Mouse (Mus musculus) B cell, adult 2 months (primary cell): ENCODE measurements around the gene Larp4.
"Not testable (repeated sequence)": the region's sequence is repeated elsewhere in the genome, so short reads cannot be mapped to it uniquely, and the experiment has no call there.

Experiments
- DNase-seq, 2 experiments: peaks; one replicate each; pipeline ENCODE4 v3.0.0; 2022

The Larp4 gene

DNA sequence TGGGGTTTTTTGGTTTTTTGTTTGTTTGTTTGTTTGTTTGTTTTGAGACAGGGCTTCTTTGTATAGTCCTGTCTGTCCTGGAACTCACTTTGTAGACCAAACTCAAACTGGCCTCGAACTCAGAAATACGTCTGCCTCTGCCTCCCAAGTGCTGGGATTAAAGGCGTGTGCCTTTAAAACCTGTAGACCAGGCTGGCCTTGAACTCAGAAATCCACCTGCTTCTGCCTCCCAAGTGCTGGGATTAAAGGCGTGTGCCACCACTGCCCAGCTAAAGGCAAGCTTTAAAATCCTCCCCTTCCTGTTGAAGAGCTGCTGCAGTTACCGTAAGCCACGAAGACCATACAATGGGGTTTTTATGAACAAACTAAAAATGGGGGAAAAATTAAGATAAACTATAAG lies at the start of gene Larp4:
TSS of gene Larp4 (plus strand) at position 301 of the 400 bp plus-strand sequence.
- DNase-seq: not testable (repeated sequence)

DNA sequence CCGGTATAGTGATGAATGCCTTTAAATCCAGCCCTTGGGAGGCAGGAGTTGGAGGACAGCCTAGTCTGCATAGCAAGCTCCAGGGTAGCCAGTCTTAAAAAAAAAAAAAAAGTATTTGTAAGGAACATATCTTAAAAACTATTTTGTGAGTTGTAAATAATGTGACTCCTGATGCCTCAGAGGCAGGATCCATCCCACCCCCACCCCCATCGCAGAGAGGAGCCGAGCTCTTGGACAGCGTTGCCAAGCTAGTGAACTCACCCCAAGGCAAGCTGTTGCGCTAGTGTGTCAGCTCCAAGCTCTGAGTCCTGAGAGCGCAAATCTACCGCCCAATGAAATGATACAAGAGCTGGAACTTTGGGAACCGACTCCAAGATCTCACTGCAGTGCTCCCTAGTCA lies 38.6 kb upstream of the Larp4 start:
- no peak for DNase-seq

DNA sequence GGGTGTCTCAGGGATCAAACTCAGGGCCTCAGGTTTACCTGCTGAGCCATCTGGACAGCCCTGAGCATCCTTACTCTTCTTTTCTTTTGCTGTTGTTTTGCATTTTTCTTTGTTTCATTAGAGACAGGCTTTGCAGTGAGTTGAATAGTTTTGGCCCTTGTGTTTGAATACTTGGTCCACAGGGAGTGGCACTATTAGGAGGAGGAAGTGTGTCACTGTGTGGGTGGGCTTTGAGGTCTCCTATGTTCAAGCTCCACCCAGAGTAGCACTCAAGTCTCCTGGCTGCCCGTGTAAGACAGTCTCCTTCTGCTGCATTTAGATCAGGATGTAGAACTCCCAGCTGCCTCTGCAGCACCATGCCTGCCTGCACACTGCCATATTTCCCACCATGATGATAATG lies 35.4 kb upstream of the Larp4 start:
- DNase-seq: no peak

DNA sequence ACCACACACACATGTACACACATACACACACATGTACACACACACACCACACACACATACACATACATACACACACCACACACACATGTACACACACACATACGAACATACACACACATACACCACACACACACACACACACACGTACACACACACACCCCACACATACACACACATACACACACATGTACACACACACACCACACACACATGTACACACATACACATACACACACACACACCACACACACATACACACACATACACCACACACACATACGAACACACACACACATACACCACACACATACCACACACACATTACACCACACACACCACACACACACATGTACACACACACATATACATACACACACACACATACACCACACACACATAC lies 33.2 kb upstream of the Larp4 start:
- no peak for DNase-seq

GRCm38 (mm10) chr15:99937841-99938240 lies 32.0 kb upstream of the Larp4 start:
- no peak for DNase-seq

DNA sequence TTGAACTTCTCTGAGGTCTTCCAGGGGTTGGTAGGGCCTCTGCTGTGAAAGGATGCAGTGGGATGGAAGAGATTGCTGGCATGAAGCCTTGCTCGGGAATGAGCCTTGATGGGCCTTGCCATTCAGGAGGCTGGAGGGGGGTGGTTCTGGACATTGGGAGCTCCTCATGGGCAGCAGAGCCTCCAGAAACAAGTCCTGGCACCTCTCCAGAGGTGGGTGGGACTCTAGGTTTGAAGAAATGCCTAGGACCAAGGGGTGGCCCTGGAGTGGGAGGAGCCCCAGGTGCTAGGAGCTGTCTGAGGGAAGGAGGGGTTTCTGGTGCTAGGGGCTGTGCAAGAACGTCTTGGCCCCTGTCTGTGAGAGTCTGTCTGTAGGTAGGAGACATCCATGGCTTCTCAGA lies 29.4 kb upstream of the Larp4 start:
- no peak for DNase-seq

DNA sequence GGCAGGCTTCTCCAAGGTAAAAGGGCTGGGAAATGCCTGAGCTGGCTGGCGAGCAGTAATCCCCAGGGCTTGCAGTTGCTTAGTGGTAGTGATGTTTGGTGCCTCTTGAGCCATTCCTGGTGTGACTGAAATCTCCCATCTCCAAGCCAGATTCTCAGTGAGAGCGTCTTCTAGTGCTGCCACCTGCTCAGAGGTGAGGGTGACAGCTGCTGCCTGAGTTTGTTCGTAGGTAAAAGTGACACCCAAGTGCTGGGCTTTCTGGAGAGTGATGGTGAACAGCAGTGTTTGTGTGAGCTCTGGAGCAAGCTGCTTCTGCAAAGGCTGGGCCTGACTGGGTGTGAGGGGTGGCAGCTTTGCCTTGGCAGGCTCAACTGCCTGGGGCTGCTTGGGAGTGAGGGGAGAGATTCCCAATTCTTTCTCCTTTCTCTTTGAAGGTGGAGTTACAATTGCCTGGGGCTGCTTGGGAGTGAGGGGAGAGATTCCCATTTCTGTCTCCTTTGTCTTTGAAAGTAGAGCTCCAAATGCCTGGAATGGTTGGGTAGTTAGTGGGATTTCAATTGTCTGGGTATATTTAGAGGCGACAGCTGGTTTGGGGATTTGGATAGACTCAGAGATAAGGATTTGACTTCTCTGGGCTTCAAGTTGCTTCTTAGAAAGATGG lies 28.8 kb upstream of the Larp4 start:
- no peak for DNase-seq

- DNase-seq: no peak
Observed at GRCm38 (mm10) chr15:99955324-99955723, 14.5 kb upstream of the Larp4 start.

DNA sequence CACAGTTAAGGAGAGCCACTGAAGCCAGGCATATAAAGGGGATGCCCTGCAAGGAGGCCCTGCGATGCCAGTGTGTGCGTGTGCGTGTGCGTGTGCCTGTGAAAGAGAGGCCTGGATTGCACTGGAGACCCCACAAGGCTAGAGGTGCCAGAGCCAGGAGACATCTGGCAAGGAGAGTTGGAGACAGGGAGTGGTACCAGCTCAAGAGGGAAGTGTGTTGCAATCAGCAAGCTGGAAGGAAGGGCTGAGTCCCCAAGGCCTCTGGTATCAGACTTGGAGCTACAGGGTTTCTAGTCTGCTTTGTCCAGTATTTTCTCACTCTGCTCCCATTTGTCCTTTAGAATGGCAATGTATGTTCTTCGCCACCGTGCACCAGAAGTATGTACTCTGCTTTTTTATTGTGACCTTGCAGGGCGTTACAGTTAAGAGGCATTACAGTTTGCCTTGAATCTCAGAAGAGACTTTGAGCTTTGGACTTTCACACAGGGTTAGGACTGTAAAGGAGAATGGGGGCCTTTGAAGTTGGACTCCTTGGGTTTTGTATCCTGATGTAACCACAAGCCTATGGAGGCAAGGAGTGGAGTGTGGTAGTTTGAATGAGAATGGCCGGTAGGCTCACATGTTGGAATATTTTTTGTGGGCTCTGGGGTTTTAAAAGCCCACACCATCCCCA lies 4.6 kb upstream of the Larp4 start:
- DNase-seq: no peak

DNA sequence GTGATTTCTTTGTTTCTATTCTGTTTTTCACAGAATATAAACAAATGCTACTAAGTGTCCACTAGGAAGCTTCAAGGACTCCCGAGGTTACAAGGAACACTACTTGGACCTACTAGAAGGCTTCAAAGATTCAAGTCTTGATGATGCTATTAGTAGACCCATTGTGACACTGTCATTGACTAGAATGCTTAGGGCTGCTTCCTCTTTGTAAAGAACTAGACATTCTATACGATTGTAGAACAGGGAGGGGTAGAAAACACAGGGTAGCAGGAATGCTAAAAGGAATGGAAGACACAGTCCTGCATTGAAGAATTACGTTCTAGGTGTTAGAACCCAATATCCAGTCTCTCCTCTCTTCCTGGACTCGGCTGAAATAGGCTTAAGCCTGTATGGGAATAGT lies 2.9 kb upstream of the Larp4 start, which contains the start of gene Fam186a:
TSS of gene Fam186a (minus strand) at position 101 of the 400 bp plus-strand sequence.
- no peak for DNase-seq

DNA sequence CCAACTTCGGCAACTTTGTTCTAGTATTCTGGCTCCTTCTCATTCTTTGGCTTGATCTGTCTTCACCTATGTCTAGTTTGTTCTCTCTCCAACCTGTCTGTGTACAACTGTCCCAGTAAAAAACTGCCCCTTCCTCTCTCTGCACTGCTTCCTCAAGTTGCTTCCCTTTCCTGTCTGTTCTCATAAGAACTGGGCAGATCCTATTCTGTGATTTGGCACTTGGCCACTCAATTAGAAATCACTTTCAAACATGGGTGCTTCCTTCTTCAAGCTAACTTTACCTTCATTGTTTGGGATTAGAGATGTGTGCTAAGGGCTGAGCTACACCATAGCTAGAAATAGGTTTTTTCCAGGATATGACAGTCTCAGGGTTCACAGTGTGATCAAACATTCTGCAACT lies 741 bp downstream of the Larp4 start:
- no peak for DNase-seq

DNA sequence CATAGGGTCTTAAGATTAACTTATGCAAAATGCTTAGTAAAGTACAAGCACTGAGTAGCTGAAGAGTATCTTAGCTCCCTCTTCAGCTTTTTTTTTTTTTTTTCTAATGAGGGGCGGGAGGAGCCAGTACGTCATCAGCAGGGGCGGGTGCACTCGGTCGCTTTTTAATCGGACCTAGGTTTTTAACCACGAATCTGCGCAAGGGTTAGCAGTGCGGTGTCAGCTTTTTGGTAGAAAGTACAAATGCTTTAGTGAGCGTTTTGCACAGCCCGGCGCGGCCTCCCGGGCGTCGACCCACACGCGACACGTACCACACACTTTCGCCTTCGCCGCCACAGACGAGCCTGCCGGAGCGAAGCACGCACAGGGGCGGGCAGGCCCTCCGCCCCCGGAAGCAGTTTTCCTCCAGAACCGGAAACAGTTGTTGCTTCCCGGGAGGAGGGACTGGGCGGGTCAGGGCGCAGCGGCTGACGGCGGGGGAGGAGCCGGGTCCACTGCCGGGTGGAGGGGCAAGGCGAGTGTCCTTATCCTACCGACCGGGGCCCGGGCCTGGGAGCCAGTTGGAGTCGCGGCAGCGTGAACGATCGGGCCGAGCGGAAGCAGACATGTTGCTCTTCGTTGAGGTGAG lies 2.6 kb downstream of the Larp4 start:
- DNase-seq: peak; percentile 96

DNA sequence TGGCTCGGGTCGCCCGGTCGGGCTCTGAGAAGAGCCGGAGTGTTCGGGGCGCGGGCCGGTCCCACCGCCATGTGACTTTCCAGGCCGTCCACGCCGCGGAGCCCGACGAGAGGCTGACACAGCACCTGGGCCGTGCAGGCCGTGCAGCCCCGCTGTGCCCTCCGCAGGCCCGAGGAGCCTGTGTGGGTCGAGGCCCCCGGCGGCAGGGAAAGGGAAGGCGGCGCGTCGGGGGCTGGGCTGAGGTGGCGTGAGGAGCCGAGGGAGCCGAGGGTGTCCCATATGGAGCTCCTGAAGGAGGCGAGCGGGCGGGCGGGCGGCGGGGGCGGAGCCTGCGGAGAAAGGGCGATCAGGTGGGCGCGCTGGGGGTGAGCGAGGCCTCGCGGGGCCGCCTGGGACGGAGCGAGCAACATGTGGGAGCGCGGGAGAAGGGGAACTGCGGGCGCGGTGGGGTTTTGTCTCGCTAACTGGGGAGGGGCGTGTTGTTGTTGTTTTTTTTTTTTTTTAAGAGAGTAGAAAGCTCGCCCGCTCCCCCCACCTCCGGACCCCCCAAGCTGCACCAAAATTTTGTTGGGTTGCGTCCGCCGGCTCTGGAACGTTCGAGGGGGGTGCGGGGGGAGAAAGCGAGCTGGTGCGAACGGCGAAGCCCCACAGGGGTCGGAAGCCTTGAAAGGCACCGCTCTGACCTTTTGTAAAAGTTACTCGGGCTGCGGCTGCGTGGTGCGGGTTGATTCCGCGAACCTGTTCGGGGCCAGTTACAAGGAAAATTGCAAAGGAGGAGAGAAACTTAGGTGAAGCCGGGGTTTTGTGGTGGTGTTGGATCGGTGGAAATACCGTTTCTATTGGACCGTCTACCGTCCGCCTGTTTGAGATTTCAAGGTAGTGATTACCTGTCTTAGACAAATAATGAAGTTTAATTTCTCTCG lies 3.4 kb downstream of the Larp4 start:
- DNase-seq: peak; percentile 31 to 37

GRCm38 (mm10) chr15:99974476-99975220 lies 4.8 kb downstream of the Larp4 start:
- DNase-seq: no peak

DNA sequence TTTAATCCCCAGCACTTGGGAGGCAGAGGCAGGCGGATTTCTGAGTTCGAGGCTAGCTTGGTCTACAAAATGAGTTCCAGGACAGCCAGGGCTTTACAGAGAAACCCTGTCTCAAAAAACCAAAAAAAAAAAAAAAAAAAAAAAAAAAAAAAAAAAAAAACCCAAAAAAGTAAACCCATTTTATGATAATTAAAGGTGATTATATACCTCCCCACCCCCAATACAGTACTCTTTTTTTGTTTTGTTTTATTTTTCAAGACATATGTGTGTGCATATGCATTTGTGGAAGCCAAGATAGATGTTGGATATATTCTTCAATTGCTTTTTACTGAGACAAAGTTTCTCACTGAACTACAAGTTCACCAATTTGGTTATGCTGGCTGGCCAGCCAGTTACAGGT lies 6.3 kb downstream of the Larp4 start:
- DNase-seq: not testable (repeated sequence)

DNA sequence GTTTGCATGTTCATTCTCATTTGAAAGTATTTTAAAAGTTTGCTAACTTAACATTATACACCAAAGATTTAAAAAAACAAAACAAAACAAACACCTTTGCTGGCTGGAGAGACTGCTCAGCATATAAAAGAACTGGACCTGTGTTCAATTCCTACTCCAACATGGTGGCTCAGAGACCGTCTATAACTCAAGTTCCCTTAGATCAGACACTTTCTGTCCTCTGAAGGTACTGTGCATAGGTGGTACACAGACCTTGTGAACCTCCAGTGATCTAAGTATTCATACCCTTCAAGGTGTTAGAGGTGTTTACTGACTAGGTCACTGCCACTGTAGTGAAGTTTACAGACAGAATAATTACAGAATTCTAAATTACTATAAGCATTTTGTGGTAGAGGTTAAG lies 9.4 kb downstream of the Larp4 start:
- no peak for DNase-seq

- DNase-seq: no peak
Observed at GRCm38 (mm10) chr15:99979715-99980114, 9.8 kb downstream of the Larp4 start.

DNA sequence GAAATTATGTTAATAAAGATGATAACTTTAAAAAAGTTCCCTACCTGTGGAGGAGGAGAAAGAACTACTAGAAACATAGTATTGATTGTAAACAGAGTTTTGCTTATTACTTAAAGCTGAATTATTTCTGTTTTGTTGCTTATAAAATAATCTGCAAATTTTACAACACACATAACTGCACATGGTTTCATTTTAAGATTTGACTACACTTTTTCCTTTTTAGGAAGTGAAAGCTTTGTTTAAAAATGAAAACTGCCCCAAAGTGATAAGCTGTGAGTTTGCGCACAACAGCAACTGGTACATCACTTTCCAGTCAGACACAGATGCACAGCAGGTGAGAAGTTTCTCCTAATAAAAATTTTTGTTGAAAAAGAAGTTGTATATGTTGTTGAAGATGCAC lies 23.2 kb downstream of the Larp4 start:
- no peak for DNase-seq

GRCm38 (mm10) chr15:99997114-99997804 lies 27.4 kb downstream of the Larp4 start:
- no peak for DNase-seq

DNA sequence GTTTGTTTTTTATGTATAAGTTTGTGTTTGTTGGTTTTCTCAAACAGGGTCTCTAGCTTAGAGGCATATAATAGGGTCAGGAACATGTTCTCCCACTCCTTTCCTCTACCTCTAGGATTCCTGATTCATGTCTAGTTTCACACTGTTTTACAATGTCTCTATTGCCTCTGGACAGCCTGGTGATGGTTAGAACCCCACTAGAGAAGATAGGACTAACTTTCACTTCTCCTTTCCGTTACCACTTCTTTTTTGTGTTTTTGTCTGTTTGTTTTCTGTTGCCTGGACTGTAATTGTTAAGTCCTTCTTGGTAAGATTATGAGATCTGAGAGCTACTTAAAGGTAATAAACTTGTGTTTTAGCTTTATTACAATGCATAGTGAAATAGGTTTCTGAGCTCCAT lies 29.5 kb downstream of the Larp4 start:
- DNase-seq: peak; percentile 17 to 34

- peak; percentile 26 to 40 for DNase-seq
Observed at GRCm38 (mm10) chr15:100004677-100005273, 34.9 kb downstream of the Larp4 start.
